Mouse (Mus musculus) thymus, postnatal 0 days (tissue): ENCODE data around the gene Emc3. TPM values are rescaled to one million over a fixed set of nuclear protein-coding genes. Genes with fewer than 3 reads are reported as not detected.

Experiments
- DNase-seq: peaks from one replicate; pipeline ENCODE4 v3.0.0-alpha.2; 2015; ENCODE audit warnings: low spot score
- polyA plus RNA-seq: library from polyadenylated mRNA; unstranded; fragments of >200 nt; fragmentation: Nextera tagmentation; extraction: Ambion mirVana; gene quantifications from 2 replicates; pipeline ENCODE4 v1.2.1, GENCODE M21; 2015

Emc3 gene
- 92.3 and 94.4 TPM in 2 replicates for polyA plus RNA-seq

GRCm38 (mm10) chr6:113530932-113531839 lies at the start of gene Emc3, which contains the start of gene Fancd2:
Emc3 (minus strand) TSS chr6:113531652.
Fancd2 (plus strand) TSS chr6:113531682.
- peak; percentile 89 for DNase-seq

- DNase-seq = no peak
Observed at GRCm38 (mm10) chr6:113579306-113579705, 47.9 kb upstream of the Emc3 start.

GRCm38 (mm10) chr6:113576044-113576443 lies 44.6 kb upstream of the Emc3 start:
- no peak for DNase-seq

GRCm38 (mm10) chr6:113564557-113564956 lies 33.1 kb upstream of the Emc3 start:
- DNase-seq = no peak

GRCm38 (mm10) chr6:113559736-113560135 lies 28.3 kb upstream of the Emc3 start:
- DNase-seq = no peak

GRCm38 (mm10) chr6:113543906-113544481 lies 12.5 kb upstream of the Emc3 start:
- DNase-seq = no peak

GRCm38 (mm10) chr6:113541610-113542009 lies 10.2 kb upstream of the Emc3 start:
- DNase-seq = no peak

GRCm38 (mm10) chr6:113534886-113535285 lies 3.4 kb upstream of the Emc3 start:
- DNase-seq = no peak

- DNase-seq = no peak
Observed at GRCm38 (mm10) chr6:113531840-113532404, 470 bp upstream of the Emc3 start.

GRCm38 (mm10) chr6:113523420-113523819 lies 8.0 kb downstream of the Emc3 start:
- no peak for DNase-seq

- no peak for DNase-seq
Observed at GRCm38 (mm10) chr6:113522310-113522709, 9.1 kb downstream of the Emc3 start.

- peak; percentile 83 for DNase-seq
Observed at GRCm38 (mm10) chr6:113517434-113518080, 13.9 kb downstream of the Emc3 start.

GRCm38 (mm10) chr6:113514600-113514999 lies 16.9 kb downstream of the Emc3 start:
- no peak for DNase-seq

- DNase-seq = no peak
Observed at GRCm38 (mm10) chr6:113513944-113514343, 17.5 kb downstream of the Emc3 start.

- DNase-seq = no peak
Observed at GRCm38 (mm10) chr6:113508947-113509280, 22.5 kb downstream of the Emc3 start.

GRCm38 (mm10) chr6:113508272-113508946 lies 23.0 kb downstream of the Emc3 start:
- DNase-seq = peak; percentile 14

- no peak for DNase-seq
Observed at GRCm38 (mm10) chr6:113507130-113507529, 24.3 kb downstream of the Emc3 start.

GRCm38 (mm10) chr6:113505689-113506088 lies 25.8 kb downstream of the Emc3 start:
- DNase-seq = peak; percentile 18

GRCm38 (mm10) chr6:113502801-113503200 lies 28.7 kb downstream of the Emc3 start:
- no peak for DNase-seq

GRCm38 (mm10) chr6:113501388-113502084 lies 29.9 kb downstream of the Emc3 start, which contains the start of gene Prrt3:
Prrt3 (minus strand) TSS chr6:113501931.
- DNase-seq = no peak
